Mouse (Mus musculus): Measurements from ENCODE around the gene Dcaf4.
A peak's percentile ranks its signal among the peaks of the same experiment; 100 is the strongest.

Gene Dcaf4

GRCm38 (mm10) chr12:83520311-83520890, at the start of gene Dcaf4:
Gene Dcaf4, plus strand, starts transcription at chr12:83520466.
- ATAC-seq (ENCODE audit: insufficient number of reproducible peaks, low FRiP score, low TSS enrichment): peak; percentile 95

DNA sequence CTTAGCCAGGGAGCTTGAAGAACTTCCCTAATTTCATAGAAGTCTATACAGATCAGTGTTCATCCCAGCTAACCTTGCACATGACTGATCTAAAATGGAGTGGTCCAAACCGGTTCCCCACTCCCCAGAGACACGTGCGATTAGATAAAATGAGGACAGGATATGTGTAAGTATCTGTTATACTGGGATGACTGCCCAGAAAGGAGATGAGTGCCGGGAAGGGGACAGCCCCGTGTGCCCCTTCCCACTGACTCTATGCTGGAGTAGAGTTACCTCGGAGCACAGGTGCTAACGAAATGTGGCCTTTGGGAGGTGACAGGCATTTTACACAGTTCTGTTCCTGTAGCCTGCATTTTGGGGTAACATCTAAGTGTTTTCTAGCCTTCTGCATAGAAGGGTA, 48.5 kb upstream of the Dcaf4 start:
- ATAC-seq (ENCODE audit: insufficient number of reproducible peaks, low FRiP score, low TSS enrichment): no peak

- no peak for ATAC-seq (ENCODE audit: insufficient number of reproducible peaks, low FRiP score, low TSS enrichment)
Observed at GRCm38 (mm10) chr12:83473987-83474600, 46.2 kb upstream of the Dcaf4 start.

DNA sequence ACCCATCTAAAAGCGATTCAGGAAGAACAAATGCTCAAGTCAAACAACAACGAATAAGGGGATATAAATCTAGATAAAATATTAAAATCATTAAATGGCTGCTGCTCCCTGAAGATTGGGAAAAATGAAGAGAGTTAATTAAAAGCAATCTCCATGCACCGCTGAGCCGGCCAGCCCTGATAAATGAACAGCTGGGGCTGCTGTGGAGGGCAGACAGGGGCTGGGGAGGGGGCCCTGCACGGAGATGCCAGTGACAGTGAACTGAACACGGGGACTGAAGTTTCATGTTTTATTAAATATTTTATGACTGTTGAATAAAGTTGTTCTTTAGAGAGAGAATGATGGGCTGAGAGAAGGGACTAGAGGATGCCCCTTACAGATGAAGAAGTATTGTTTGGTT, 44.8 kb upstream of the Dcaf4 start:
- no peak for ATAC-seq (ENCODE audit: insufficient number of reproducible peaks, low FRiP score, low TSS enrichment)

DNA sequence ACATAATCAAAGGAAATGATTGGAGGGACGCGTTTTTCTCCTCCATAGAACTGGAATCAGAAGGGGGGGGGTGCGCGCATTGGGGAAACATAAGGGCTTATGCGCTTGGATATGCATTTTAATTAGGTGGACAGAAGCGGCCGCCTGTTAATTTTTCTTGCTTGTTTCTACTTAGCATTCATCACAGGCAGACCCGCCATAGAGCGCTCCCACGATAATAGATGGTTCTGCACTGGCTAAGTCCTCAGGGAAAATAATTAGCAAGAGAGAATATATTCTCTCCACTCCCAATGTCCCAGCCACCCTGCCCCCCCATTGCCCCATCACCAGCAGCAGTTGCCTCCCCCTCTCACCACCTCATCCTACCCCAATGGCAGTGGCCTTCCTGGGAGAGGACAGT, 44.0 kb upstream of the Dcaf4 start:
- ATAC-seq (ENCODE audit: insufficient number of reproducible peaks, low FRiP score, low TSS enrichment): no peak

- ATAC-seq (ENCODE audit: insufficient number of reproducible peaks, low FRiP score, low TSS enrichment): no peak
Observed at GRCm38 (mm10) chr12:83479140-83479539, 41.1 kb upstream of the Dcaf4 start.

DNA sequence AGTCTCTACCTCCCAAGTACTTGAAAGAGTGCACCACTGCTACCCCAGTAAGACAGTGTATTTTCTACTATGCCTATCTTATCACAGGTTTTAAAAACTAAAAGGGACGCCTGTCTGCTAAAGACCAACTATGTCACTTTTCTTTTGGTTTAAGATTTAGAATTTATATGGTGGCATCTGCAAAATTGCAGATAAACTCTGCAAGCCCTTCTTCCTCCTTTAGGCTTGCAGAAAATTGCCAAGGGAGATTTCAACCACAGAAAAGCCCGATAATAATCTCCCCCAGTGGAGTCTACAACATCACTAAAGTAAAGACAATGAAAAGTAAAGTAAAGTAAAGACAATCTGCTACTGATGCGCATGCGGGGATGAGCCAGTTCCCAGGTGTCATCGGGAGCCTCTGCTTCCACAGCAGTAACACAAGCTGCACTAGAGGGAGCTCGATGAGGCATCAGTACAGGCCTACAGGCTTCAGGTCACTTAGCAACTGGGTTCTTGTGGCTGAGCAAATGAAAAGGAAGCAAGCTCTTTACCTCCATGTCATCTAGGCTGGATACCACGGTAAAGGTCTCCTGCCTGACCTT, 40.4 kb upstream of the Dcaf4 start:
- no peak for ATAC-seq (ENCODE audit: insufficient number of reproducible peaks, low FRiP score, low TSS enrichment)

DNA sequence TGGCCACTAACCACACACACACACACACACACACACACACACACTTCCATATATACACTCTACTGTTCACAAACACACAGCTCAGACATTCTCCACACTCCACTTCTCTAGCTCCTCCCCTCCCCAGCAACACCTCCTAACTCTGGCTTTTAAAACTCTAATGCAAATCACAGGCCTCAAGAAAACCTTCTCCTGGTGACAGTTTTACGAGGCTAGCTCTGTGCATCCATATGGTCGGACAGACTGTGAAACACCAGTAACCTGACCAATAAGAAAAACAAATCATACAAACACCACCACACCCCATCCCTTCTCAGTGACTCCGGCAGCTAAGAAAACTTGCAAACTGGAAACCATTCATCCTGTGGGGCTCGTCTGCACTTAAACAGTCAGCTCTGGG, 38.8 kb upstream of the Dcaf4 start:
- ATAC-seq (ENCODE audit: insufficient number of reproducible peaks, low FRiP score, low TSS enrichment): no peak

DNA sequence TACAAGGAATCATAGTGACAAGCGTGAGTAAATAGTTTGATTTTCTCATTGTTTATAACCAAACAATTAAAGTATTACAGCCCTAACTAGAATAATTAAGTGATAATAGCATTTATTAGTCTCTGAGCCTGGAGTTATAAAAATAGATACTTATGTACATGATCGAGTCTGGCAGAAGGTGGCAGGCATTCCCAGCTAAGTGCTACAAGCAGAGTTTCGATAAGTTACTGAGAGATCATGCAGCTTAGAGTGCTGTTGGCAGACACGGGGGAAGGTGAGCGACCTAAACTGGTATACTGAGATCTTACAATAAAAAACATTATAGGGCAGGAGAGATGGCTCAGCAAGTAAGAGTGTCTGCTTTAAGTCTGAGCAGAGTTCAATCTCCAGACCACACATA, 36.6 kb upstream of the Dcaf4 start:
- ATAC-seq (ENCODE audit: insufficient number of reproducible peaks, low FRiP score, low TSS enrichment): no peak

- ATAC-seq (ENCODE audit: insufficient number of reproducible peaks, low FRiP score, low TSS enrichment): no peak
Observed at GRCm38 (mm10) chr12:83484855-83485745, 35.2 kb upstream of the Dcaf4 start.

- no peak for ATAC-seq (ENCODE audit: insufficient number of reproducible peaks, low FRiP score, low TSS enrichment)
Observed at GRCm38 (mm10) chr12:83485911-83486670, 34.2 kb upstream of the Dcaf4 start.

GRCm38 (mm10) chr12:83486671-83487461, 33.4 kb upstream of the Dcaf4 start:
- peak; percentile 43; the same call in 1 of the 2 replicates for ATAC-seq (ENCODE audit: insufficient number of reproducible peaks, low FRiP score, low TSS enrichment)

GRCm38 (mm10) chr12:83487476-83487991, 32.7 kb upstream of the Dcaf4 start, which contains the start of gene Dpf3:
Gene Dpf3, minus strand, starts transcription at chr12:83487716.
- ATAC-seq (ENCODE audit: insufficient number of reproducible peaks, low FRiP score, low TSS enrichment): peak; percentile 91

DNA sequence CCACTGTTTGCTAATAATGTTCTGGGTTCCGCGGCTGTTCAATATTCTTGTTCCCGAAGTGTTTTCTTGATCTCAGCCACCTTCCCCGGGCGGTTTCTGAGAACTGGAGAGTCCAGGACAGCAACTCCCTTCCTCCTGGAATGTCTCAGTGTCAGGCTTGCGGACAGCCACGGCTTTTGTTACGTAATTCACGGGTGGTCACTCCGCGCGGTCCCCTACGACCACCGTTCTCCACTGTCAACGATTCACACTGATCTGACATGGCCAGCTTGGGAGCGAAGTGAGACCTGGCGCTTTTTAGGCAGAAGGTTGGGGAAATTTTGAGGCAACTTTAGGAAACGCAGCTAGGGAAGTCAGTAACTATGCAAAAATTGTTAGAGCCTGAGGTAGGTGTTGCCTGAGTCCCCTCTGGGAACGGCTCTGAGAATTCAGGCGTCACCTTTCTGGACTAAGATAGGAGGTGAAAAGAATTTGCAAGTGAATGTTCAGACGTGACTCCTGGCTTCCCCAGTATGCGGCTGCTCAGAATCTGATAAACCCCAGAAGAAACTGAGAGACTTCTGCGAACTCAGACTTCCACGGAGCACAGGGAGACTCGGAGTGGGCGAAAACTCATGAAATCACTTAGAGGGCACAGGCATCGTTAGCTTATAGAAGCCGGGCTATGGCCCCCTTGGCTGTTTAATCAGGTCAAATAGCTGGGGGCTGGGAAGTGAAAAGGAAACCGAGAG, 31.9 kb upstream of the Dcaf4 start:
- ATAC-seq (ENCODE audit: insufficient number of reproducible peaks, low FRiP score, low TSS enrichment): no peak; the same call in 1 of the 2 replicates

DNA sequence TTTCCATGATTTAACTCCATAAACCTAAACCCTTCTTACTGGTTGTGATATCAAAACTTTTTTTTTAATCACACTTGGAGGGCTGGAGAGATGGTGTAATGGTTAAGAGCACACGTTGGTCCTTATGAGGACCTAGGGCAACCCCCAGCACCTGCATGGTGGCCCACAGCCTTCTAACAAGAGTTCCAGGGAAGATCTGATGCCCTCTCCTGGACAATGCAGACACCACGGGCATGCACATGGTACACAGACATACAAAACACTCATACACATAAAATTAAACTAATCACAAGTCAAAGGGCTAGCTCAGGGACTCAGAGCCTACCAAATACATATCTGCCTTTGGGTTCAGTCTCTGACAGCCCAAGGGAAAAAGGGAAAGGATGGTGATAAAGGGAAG, 30.5 kb upstream of the Dcaf4 start:
- ATAC-seq (ENCODE audit: insufficient number of reproducible peaks, low FRiP score, low TSS enrichment): no peak

GRCm38 (mm10) chr12:83491609-83492008, 28.7 kb upstream of the Dcaf4 start:
- no peak for ATAC-seq (ENCODE audit: insufficient number of reproducible peaks, low FRiP score, low TSS enrichment)

GRCm38 (mm10) chr12:83492808-83493207, 27.5 kb upstream of the Dcaf4 start:
- no peak for ATAC-seq (ENCODE audit: insufficient number of reproducible peaks, low FRiP score, low TSS enrichment)

- ATAC-seq (ENCODE audit: insufficient number of reproducible peaks, low FRiP score, low TSS enrichment): no peak
Observed at GRCm38 (mm10) chr12:83494196-83494595, 26.1 kb upstream of the Dcaf4 start.
